Mouse (Mus musculus): ENCODE results near the gene Mmp15.

Mmp15 gene

DNA sequence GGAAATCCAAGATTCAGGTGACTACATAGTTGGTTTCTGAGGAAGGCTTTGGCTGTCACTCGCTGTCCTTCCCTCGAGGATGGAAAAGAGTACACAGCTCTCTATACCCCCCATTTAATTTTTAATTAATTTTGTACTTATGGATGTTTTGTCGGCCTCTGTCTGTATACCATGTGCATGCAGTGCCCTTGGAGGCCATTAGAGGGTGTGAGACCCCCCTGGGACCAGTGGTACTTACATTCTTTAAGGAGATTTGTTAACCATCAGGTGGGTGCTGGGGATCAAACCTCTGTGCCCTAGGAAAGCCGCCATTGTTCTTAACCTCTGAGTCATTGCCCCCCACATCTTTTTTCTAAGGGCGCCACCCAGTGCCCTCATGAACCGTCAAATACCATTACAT is 7.4 kb upstream of the Mmp15 start:
- no peak for DNase-seq

DNA sequence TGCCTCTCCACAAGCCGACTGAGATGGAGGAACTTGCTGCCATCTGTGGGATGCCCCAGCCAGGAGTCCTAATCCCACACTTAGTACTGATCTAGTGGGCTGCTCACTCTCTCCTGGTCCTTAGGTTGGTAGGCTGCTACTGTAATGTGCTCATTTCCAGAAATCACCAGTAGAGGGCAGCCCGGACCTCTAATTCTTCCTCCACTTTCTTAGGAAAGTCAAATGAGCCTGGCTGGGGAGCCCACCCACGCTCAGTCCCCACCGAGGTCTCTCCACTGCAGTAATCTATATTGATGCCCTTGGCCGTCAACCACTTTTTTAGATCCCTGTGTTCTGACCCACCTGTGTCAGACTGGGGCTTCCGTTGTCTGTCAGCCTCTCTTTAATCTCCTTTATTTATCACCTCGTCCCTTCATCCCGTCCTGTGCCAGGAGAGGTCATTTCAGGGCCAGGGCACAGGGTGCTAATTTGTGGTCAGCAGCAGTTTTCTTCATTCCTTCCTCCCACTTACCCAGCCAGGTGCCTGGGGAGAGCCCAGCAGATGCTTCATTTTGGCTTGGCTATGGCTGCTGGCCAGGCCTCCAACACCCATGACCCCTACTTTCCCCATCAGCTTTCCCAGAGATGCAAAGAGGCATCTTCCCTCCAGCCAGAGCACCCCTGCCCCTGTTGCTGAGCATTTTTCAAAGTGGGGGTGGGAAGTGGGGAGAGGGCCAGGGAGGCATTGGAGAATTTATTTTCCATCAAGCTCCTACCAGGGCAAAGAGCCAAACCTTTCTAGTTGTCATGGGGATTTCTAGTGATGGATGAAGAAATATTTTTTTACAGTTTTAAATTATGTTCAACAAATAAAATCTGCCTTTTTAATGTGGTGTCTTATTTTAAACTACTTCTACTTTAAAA is 5.2 kb upstream of the Mmp15 start:
- peak; percentile 81 for DNase-seq

- DNase-seq, result no peak
Measured at GRCm38 (mm10) chr8:95348356-95348755, 3.7 kb upstream of the Mmp15 start.

DNA sequence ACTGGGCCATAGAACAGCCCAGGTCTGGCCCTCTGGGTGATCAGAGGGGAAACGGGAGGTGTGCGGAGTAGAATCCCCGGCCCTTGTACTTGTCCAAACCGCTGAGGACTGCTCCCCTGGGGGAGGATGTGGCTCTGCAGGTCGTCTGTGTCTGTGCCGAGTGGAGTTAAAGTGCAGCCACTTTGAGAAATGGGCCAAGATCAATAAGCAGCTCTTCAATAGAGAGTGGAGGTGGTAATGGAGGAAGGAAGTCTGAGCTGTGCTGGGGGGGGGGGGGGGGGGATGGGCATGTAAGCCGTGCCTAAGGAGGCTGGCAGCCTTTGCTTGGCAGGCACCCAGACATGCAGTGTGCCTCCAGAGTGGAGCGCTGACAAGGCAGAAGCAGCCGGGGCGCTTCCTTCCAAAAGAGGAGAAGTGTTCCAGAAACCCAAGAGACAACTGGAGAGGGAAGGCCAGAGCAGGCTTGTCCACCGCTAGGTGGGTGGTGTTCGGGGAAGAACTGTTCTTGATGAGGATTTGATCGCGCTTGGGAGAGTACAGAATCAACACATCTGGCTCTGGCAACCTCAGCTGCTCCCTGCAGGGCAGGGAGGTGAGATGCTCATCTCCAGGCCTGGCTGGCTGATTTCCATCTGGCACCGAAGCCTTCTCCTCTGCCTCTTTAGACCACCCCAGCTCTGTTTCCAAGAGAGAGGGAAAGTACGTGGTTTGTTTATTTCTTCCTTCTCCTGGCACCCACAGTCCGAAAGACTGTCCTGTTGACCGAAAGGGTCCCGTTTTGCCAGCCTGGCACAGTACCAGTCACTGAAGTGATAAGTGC is 3.0 kb upstream of the Mmp15 start:
- no peak for DNase-seq

GRCm38 (mm10) chr8:95351461-95351860 is 607 bp upstream of the Mmp15 start:
- no peak for DNase-seq

DNA sequence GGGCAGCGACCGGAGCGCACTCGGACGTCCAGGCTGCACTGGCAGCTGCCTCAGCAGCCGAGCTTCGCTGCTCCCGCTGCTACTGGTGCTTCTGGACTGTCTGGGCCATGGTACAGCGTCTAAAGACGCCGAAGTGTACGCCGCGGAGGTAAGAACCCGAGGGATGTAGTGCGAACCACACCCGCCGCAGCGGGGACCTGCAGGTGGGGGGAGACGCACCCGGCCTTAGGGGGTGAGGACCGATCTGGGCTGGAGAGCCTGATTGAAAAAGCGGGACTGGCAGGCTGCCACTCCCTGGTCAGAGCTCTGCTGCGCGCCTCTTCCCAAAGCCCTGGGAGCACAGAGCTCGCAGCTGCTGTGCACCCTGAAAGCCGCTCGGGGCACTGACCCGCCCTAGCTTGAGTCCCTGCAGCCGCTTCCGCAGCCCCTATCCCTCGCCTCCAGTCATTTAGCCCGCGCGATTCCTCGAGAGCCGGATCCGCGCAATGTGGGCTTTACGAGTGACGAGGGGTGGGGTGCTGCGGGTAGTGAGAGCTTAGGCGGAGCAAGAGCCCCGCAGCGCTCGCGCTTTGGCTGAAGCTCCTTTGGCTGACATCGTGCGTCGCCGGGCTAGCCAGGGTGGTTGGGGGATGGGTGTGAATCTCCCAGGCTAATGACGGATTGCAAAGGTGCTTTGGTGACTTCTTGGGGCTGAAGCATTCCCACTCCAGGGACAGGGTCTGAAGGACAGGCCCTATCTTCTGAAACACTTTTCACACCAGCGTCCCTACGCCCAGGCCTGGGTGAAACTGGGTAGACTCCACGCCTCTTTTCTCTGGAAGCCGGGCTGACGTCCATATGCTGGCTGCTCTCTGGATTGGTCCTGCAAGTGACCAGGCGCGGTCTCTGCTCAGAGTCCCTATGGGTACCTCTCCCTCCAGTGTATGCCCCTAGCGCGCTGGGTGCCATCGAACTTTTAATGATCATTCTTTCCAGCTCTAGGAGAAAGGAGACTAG is 1.1 kb downstream of the Mmp15 start:
- no peak for DNase-seq

GRCm38 (mm10) chr8:95354606-95355005 is 2.5 kb downstream of the Mmp15 start:
- DNase-seq, result no peak

- DNase-seq, result no peak
Measured at GRCm38 (mm10) chr8:95358550-95359411, 6.7 kb downstream of the Mmp15 start.

GRCm38 (mm10) chr8:95360181-95361015 is 8.3 kb downstream of the Mmp15 start:
- no peak for DNase-seq

GRCm38 (mm10) chr8:95361016-95361341 is 8.9 kb downstream of the Mmp15 start:
- no peak for DNase-seq

GRCm38 (mm10) chr8:95362272-95362671 is 10.2 kb downstream of the Mmp15 start:
- DNase-seq, result no peak

- DNase-seq, result no peak
Measured at GRCm38 (mm10) chr8:95363849-95364248, 11.8 kb downstream of the Mmp15 start.

DNA sequence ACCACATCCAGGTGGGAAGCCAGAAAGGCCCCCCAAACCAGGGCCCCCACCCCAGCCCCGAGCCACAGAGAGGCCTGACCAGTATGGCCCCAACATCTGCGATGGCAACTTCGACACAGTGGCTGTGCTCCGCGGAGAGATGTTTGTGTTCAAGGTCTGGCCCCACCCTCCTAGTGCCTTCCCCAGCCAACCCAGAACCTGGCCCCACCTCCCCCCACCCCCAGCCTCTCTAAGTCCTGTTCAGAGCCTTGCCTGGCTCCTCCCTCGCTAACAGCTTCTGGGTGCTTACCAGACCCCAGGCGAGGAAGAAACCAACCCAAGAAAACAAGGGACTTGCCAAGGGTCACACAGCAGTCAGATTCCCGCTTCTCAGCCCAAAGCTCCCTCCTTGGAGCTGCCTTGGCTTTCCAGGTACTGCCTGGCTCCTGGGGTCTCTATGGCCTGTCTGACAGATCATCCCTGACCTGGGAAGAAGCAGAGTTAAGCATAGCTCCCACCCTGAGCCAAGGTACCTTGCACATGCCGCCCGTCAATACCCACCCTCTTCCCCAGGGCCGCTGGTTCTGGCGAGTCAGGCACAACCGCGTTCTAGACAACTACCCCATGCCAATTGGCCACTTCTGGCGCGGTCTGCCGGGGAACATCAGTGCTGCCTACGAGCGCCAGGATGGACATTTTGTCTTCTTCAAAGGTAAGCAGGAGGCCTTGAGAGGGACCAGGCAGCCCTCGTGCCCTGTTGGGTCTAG is 17.7 kb downstream of the Mmp15 start:
- peak; percentile 80 for DNase-seq

DNA sequence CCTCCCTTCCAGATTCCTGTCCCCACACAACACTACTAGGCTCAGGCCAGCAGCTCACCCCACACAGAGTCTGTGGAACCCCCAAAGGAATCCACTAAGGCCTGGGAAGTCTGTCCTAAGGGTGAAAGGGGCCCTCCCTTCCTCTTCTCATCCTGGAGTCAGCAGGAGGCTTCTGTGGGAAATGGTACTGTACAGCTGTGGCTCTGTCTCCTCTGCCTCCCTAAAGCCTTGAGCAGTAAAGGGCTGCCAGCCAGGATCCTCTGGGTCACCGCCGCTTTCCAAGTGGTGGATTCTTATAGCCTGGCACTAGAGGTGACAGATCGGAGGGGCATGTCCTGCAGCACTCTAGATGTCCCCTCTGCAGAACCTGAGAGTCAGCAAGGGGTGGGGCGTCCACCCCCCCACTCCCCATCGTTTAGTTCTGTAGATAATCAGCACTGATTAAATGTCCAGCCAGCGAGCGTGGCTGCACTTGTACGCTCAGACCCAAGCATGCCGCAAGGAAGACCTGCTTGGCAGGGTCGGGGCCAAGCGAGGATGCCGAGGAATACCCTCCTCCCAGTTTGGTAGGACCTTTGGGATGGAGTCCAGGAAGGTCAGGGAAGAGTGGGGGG is 21.4 kb downstream of the Mmp15 start:
- no peak for DNase-seq

DNA sequence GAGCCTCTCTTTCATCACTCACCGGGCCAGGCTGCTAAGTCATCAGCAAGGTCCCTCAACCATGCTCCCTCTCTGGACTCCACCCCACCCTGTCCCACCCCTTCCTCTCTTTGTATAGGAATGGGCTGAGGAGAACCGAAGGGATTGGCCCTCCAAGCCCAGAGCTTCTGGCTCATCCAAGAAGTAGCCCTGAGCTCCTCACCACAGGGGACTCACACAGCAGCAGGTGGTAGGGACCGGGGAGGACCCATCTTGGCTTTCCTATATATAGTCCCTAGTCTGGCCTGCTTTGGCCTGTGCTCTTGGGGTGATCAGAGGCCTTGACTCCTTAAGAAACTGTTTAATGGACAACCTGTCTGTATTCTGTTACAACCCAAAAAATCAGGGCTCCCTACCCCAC is 22.4 kb downstream of the Mmp15 start:
- no peak for DNase-seq

GRCm38 (mm10) chr8:95375374-95375930 is 23.4 kb downstream of the Mmp15 start:
- no peak for DNase-seq

GRCm38 (mm10) chr8:95376309-95376999 is 24.4 kb downstream of the Mmp15 start:
- DNase-seq, result no peak

DNA sequence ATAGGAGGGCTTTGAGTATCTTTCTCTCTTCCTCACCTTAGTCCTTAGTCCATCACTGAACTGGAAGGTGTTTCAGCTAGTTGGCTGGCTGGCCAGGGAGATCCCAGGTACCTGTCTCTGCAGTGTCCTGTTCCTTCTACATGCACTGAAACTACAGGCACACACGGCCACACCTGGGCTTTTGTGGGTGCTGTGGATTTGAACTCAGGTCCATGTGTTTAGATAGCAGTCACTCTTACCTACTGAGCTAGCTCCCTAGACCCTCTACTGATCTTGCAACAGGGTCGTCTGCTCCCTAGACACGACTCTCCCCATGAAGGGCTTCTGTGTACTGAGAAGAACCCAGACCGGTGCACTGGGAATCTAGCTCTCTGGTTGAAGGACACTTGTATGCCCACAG is 25.0 kb downstream of the Mmp15 start:
- DNase-seq, result no peak

GRCm38 (mm10) chr8:95377863-95378291 is 25.8 kb downstream of the Mmp15 start:
- DNase-seq, result no peak

Data from thymus, postnatal 4 days (tissue).